Mouse (Mus musculus) liver (tissue): ENCODE measurements around the gene Htra2.
A peak's percentile ranks its signal among the peaks of the same experiment; 100 is the strongest.

Experiments used
- DNase-seq: peaks from one replicate; pipeline ENCODE4 v3.0.0-alpha.2; 2020; ENCODE audit warnings: mixed read lengths

Gene Htra2

DNA sequence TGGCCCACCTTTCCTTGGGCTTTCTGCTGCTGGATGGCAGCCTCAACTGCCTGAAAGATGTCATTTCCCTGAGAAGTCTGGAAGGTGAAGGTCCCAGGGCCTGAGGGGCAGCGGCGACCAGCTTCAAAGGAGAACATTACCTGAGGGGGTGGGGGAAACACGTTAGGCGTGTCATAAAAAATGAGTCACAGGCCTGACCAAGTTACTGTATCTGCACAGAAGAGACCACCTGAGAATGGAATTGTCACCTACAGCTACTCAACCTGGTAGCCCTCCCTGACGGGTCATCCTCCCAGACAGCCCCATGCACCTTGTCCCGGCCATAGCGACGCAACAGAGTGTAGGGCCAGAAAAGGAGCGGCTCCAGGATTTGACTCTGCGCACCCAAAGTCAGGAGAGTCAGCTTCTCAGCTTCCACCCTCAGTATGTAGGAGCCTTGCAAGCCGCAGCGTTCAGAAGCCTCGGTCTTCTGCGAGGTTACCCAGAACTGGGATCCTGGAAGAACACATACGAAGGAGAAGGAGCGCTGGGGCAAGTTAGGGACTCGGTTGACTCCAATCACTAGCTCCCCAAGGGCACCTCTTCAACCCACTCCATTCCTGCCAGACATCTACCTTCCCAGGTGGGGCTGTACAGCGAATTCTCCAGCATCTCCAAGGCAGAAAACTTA lies 23.0 kb downstream of the Htra2 start:
- DNase-seq, result no peak

- DNase-seq, result no peak
These were observed 24.0 kb downstream of the Htra2 start for GRCm38 (mm10) chr6:83031111-83031510.

DNA sequence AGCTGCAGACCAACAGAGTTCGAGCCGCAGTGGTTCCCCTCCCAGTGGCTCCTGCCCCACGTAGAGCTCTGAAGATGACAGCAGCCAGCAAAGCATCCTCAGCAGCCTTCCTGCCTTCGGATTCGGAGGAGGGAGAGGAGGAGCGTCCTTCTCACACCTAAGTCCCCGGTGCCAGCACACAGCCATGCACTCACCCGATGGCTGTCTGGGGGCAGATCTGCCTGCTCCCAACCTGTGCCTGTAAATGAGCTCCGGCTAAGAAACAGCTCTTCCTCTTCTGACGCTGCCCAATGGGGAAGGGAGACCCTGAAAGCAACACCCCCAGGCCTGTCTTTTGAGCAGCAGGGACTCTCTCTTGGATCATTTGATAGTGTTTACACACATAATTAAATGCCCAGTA lies 25.3 kb downstream of the Htra2 start:
- no peak for DNase-seq

DNA sequence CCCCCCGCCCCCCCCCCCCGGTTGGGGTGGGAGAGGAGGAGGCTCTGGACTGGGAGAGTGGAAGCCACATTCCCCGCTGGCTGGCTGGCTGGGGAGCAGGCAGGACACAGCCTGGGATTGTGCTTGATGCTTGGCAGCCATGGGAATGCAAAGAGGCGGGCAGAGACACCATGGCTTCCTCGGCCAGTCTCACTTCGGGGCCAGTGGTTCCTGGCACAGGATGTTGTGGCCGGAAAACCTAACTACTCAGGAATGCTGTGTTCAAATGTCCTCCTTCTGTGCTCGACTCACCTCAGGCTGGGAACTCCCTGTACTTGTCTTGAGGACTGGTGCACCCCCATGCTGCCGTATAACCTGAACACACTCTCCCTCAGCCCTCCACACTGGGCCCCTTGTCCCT lies 27.4 kb downstream of the Htra2 start:
- no peak for DNase-seq

- DNase-seq, result no peak
These were observed 27.8 kb downstream of the Htra2 start for GRCm38 (mm10) chr6:83027293-83027692.

DNA sequence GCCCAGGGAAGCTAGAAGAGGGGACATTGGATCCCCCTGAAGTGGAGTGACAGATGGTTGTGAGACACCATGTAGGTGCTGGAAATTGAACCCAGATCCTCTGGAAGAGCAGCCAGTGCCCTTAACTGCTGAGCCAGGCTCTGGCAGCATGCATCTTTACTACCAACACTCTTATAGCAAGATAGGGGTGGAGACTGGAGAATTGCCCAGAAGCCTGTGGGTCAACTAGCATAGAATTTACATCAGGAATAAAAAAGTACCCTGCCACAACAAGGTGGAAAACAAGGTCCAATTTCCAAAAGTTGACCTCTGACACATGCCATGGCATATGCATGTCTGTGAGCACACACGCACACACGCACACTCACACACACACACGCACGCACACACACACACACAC lies 29.9 kb downstream of the Htra2 start:
- DNase-seq, result no peak

DNA sequence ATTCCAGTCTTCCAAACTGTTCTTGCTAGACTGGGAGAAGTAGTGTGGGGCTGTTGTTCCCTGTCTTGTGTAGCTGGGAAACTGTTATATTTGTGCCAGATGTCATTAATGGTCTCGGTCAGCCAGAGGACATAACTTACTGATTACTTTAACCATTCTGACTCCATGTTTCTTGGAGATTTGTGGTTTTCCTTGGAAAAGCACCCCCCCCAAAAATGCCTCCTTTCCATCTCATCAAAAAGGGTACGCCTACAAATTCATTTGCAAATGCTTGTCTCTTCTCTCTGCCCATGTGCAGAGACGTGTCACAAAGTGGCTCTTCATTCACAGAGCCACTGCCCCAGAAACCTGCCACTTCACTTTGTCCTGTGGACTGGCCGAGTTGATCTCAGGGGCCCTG lies 30.7 kb downstream of the Htra2 start:
- no peak for DNase-seq

DNA sequence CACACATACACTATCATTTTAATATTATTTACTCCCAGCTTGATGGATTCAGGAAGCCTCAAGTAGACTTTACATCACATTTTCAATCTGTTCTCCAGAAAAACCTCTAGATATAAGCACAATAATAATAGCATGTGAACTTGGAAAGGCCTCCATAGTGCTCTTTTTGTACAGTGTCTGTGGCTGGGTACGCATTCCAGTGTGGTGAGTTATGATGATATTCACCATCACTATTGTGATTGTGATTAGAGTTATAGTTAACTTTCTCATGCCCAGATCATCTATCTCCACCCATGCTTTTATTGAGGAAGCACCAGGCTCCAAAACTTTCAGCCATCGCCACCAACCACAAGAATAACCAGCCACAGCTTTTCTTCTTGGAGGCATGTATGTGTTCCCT lies 31.3 kb downstream of the Htra2 start:
- DNase-seq, result no peak

DNA sequence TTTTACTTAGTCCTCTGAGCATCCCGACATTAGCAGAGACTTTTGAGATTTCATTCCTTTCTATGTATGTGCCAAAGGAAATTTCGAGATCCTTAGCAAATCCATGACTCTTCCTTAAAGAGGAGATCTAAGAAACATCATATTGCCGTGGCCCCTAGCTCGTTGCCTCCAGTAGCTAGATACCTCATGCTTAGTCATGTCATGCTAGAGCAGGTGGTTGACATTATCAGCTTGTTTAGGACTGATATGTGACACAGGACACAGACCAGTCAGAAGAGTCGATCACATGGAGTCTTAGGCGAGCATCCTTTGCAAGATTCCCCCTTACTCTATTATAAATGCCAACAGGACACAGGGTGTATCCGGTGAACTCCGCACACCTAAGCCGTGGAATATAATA lies 32.1 kb downstream of the Htra2 start:
- DNase-seq, result peak; percentile 66

DNA sequence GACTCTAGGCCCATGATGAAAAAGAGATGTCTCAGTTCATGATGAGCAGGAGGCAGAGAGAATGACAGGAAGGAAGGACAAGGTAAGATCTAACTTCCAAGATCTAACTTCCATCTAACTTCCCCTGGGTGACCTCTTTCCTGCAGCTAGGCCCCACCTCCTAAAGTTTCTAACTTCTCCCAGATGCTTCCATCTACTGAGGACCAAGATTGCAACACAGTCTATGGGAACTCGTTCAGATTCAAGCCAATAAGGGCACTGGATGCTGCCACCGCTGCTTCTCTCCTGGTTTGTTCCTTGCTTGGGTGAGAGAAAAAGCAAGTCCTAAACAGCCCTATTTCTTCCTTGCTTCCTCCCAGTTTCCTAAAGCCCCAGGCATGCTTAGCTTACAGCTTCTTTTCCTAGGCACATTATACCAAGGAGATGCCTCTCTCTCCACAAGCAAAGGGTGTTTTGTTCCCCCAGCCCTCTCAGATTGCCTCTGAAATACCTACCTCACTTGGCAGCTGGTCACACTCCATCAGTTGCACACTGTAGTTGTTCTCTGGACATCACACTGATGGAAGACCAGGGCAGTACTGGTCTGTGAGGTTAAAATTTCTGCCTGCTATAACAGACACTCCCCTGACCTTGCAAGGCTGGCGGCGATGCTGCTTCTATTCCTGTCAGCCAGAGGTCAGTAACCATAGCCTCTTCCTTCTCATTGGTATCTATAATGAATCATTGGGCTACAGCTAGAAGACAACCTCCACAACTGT lies 34.1 kb downstream of the Htra2 start:
- no peak for DNase-seq

GRCm38 (mm10) chr6:83020121-83020520 lies 35.0 kb downstream of the Htra2 start:
- peak; percentile 65 for DNase-seq

DNA sequence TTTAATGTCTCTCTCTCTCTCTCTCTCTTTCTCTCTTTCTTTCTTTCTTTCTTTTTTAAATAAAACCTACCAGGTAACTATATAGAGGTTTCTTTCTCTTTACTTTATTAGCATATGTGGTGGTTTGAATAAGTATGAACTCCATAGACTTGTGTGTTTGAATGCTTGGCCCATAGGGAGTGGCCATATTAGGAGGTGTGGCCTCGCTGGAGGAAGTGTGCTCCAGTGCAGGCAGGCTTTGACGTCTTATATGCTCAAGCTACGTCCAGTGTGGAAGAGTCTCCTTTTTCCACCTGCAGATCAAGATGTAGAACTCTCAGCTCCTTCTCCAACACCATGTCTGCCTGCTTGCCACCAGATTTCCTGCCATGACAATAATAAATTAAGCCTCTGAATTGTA lies 36.0 kb downstream of the Htra2 start:
- peak; percentile 61 for DNase-seq

DNA sequence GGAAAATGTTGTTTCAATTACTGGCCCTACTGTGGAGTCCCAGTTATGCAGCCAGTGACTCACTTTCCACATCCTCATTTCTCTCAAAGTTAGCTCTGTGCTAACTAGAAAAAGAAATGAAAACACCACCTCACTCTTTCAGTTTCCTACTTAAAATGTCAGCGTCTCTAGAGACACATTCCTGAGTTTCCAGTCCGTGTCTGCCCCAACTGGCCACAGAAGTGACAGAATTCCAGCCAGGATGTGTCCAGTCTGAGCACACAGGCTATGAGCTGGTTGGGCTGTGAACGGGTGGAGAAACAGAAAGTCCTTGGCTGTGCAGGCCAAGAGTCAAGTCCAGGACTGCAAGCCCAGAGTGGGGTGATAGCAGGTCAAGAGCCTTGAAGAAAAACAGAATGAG lies 37.9 kb downstream of the Htra2 start:
- DNase-seq, result no peak

DNA sequence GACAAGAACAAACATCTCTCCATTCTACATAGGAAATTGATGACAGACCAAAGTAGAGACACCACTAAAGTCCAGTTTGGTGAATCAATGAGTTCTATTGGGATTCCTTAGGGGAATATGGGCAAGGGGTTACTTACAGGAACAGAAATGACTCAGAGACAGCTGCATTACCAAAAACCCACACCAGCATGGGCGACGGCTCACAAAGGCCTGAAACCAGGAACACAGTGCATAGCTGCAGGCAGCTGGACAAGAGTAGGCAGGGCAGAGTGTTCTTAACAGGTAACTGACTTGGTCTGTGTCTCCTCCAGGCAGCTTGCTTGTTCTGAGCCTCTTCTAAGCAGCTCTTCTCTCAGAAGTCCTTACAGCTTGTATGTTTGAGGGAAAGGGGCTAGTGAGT lies 39.3 kb downstream of the Htra2 start:
- peak; percentile 41 for DNase-seq

GRCm38 (mm10) chr6:83014482-83015466 lies 40.3 kb downstream of the Htra2 start:
- DNase-seq, result peak; percentile 93

GRCm38 (mm10) chr6:83013444-83013843 lies 41.6 kb downstream of the Htra2 start:
- no peak for DNase-seq

DNA sequence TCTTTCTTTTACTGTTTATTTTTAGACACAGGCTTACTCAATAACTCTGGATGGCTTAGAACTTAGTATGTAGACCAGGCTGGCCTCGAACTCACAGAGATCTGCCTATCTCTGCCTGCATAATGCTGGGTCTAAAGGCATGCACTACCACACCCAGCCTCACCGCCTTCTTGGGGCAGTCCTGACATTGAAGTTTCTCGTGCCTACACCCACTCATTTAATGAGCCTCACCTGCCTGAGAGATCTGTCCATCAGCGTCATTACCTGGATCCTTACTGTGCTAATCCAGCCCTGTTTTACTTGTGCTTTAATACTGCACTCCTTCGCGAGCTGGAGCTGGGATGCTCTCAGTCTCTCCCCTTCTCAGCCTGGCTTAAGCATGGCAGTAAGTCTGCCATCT lies 43.3 kb downstream of the Htra2 start:
- peak; percentile 69 for DNase-seq

DNA sequence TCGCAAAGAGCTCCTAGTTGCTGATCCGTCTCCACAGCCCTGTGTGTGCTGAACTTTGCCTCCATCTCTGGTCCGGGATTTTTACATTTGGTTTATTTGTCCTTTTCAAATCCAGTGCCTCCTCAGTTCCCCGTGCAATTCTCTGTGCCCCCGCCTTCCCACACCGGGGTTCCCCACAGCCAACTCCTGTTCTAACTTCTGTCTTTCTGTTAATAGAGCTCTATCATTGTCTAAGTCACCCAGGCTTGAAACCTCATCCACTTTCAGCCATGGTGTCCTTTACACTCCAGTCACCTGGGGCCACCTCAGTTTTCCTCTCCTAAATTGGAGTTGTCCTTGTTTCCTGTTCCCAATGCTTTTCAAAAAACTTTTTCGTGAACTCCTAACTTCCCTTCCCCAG lies 43.8 kb downstream of the Htra2 start:
- no peak for DNase-seq

- no peak for DNase-seq
These were observed 45.1 kb downstream of the Htra2 start for GRCm38 (mm10) chr6:83010010-83010409.

DNA sequence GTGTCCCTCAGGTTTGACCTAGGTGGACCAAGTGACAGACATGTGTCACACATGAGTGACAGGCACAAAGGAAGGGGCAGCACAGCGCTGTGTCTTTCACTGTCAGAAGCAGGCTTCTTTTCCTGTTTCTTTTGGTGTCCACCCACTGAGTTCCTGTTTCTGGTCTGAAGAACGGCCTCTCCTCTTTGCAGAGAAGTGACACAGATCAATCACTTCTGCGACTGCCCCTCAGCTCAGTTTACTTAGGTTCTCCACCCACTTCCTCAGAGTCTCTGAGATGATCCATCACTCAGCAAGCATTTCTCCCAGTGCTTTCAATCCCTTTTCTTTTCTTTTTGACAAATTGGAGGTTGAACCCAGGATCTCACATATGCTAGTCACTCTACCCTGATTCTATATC lies 46.4 kb downstream of the Htra2 start:
- DNase-seq, result no peak

GRCm38 (mm10) chr6:83006114-83006513 lies 49.0 kb downstream of the Htra2 start:
- no peak for DNase-seq

DNA sequence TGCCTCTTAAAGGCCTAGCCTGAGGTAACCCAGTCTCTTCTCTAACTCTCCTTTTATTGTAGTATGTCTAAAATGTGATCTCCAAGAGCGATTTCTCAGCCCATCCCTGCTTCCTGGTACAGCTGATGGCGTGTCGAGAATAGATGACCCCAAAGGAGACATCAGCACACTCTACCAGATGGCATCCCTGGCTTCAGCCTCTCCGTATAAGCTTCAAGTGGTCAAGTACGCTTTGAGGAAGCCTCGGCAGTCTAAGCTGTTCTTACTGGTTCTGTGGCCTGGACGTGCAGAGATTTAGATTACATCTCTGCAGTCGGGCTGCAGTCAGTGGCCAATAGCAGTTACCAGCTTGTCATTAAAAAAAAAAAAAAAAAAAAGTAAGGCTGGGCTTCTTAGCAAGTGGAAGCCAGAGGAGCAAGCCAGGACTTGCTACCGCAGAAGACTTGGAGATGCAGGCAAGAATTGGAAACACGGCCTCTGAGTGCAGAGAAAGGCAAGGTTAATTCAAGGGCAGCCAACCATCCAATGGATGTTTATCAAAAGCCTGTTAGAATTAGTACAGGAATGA lies 49.5 kb downstream of the Htra2 start:
- no peak for DNase-seq

DNA sequence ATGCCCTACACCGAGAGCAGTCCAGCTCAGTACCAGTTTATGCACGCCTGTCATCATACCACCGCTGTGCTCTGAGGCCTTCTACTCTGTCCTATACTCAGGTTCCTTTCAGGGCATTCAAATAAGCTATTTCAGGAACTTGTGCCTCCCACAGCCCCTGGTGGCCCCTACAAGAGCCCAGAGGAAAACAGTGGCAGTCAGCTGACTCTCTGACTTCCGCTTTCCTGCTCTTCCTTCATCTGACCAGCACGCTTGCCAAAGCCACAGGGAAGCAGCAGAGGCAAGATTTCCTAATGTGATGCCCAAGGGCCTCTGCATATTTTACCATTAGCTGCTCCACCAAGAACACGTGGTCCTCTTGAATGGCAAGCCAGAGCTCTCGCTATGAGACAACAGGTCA lies 50.2 kb downstream of the Htra2 start:
- DNase-seq, result peak; percentile 50
